Mouse (Mus musculus) cerebellum, adult (tissue): ENCODE data around the gene Hoga1.

Experiments used
- ATAC-seq: cut with Nextera tagmentation; 2 replicates; pipeline ENCODE4 v1.9.2; 2017; ENCODE audit warnings: mild to moderate bottlenecking, moderate library complexity, mixed read lengths; ENCODE audit not compliant: insufficient number of reproducible peaks, low FRiP score, low TSS enrichment

Gene Hoga1

GRCm38 (mm10) chr19:42118142-42118541, 72.7 kb downstream of the Hoga1 start:
- no peak for ATAC-seq

- no peak for ATAC-seq
Measured at GRCm38 (mm10) chr19:42118596-42118995, 73.2 kb downstream of the Hoga1 start.

- ATAC-seq: no peak
Measured at GRCm38 (mm10) chr19:42120451-42120850, 75.0 kb downstream of the Hoga1 start.
